Mouse (Mus musculus) induced T-regulatory cell, adult 2 months (primary cell): ENCODE measurements around the gene Rbl2.

Experiments used
- DNase-seq: peaks from one replicate; pipeline ENCODE4 v3.0.0-alpha.2; 2012; ENCODE audit warnings: low read depth

The Rbl2 gene

DNA sequence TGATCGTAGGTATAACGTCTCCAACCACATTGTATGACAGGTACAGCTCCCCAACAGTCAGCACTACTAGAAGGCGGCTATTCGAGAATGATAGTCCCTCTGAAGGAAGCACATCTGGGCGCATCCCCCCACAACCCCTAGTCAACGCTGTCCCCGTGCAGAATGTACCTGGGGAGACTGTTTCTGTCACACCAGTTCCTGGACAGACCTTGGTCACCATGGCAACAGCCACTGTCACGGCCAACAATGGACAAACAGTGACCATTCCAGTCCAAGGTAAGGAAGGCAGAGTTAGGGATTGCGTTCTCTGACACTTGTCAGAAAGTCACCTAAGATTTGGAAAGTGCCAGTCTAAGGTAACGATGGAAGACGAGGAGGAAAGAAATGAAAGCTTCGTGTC, 36.4 kb downstream of the Rbl2 start:
- DNase-seq, result no peak

DNA sequence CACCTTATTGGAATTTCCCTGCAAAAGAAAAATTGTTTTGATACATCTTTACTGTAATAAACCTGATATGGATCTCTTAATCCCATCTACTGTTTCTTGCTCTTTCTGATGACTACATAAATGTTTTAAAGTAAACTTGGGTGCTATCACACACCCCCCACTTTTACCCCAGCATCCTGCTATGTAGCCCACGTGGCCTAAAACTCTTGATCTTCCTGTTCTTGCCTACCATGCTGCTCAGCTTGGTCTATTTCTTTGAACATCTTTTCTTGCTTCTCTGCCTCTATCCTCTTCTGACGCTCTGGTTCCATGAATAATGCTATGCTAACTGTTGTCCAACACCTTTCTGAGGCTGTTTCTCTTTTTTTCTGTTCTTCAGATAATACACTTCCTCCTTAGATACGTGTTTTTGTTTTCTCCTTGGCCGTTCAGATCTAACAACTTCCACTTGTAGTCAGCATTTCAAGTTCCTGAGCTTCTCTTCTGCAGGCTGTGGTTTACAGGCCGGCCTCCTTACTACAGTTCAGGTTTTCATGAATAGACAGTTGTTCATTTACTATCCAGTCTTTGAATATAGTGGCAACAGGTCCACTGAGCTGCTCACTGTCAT, 42.1 kb downstream of the Rbl2 start:
- no peak for DNase-seq

DNA sequence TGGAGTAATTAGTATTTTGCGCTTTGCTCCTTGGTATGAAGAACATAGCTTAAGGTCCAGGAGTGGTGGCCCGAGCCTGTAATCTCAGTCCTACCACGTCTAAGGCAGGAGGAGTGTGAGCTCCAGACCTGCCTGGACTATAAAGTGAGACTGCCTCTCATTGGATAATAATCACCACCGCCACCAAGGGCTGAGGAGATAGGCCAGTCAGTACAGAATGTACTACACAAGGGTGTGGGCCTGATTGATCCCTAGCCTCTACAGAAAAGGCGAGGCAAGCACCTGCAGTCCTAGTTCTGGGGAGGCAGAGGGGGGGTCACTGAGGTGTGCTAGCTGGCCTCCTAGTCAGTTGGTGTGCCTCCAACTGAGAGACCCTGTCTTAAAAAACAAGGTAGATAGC, 44.6 kb downstream of the Rbl2 start:
- DNase-seq, result no peak

DNA sequence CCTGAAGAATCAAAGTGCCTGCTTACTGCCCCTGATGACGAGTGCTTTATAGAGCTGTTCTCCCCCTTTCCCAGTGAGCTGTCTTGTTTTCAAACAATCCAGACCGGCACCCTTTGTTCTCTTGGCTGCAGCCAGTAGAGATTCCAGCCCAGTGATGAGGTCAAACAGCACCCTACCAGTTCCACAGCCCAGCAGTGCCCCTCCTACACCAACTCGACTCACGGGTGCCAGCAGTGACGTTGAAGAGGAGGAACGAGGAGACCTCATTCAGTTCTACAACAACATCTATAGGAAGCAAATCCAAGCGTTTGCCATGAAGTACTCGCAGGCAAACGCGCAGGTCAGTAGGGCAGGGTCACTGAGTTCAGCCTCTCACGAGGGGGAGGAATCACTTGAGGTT, 45.1 kb downstream of the Rbl2 start:
- no peak for DNase-seq

DNA sequence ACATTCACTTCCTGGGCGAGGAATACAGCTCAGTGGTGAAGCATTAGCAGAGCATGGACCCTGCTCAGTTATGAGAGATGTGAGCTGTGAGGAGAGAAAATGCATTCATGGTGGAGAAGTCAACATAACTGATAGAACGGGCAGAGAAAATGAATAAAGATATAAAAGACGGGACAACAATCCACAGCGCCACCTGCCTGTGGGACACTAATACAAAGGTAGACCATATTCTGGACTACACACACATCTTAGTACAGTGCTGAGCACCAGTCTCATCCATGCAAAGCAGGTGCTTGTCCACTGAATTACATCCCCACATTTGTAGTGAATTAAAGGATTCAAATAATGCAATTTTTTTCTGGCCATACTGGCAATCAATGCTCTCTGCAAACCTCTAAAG, 47.7 kb downstream of the Rbl2 start:
- DNase-seq, result peak; percentile 36

DNA sequence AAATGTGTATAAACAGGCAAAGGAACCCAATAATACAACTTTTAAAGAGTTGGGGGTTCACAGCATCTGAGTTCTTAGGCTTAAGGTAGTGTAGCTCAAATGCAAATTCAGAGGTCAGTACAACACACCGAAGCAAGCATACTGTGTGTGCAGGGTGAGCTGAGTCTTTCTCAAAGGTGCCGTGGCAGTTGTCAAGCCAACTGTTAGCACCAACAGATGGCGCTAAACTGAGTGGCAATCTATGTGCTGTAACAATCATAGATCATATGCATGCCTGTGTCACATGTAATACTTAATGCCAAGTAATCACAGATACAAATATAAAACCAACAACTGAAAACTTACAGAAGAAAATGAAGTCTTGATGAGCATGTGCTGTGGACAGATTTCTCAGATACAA, 48.3 kb downstream of the Rbl2 start:
- DNase-seq, result peak; percentile 57

DNA sequence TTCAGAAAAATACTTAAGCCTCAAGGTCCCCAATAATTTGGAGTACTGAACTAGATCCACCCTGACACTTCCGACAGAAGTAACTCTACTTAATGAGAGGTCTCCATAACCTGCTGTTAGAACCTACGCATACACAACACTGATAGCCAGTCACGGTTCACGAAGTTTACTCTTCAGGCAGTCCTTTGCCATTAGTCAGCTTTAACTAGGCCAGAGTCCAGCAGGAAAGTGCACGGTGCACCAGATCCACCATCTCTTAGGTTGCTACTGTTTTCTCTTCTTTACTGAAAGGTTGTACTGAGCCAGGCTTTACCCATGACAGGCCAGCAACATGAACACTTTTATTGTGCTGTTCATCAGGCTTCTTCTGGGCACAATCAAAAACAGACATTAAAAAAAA, 54.5 kb downstream of the Rbl2 start:
- no peak for DNase-seq

DNA sequence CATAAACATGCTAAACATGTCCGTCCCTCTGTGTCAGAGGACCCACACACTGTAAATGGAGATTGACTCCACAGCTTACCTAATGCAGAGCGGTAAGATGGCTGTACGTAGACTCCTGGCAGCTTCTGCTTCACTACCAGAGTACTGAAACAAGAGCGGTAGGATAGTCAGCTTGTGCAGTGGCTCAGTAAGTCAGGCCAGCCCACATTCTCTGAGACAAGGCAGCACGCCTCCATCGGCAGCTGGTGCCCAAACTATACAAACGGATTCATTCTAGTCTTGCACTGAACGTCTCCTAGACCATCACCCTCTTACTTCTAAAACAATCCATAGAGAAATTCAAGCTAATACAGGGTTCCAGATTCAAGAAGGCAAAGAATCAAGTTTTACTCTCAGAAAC, 56.9 kb downstream of the Rbl2 start:
- no peak for DNase-seq

DNA sequence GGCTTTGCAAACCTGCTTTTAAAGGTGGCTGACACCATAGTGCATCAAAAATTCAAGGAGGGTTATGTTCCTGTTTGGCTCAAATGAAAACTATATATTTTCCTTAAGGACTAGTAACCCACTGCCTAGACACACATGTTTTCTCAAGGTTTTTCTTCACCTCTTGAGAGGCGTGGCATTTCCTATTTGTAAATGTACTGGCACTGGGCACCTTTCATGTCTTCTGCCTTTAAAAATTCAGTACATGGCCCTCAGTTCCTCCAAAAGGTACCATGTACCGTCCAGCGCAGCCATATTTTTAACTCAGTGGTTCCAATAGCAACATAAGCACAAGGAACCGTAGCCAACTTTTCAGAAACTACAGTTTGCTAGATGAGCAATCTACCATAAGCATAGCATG, 62.9 kb downstream of the Rbl2 start:
- DNase-seq, result no peak

DNA sequence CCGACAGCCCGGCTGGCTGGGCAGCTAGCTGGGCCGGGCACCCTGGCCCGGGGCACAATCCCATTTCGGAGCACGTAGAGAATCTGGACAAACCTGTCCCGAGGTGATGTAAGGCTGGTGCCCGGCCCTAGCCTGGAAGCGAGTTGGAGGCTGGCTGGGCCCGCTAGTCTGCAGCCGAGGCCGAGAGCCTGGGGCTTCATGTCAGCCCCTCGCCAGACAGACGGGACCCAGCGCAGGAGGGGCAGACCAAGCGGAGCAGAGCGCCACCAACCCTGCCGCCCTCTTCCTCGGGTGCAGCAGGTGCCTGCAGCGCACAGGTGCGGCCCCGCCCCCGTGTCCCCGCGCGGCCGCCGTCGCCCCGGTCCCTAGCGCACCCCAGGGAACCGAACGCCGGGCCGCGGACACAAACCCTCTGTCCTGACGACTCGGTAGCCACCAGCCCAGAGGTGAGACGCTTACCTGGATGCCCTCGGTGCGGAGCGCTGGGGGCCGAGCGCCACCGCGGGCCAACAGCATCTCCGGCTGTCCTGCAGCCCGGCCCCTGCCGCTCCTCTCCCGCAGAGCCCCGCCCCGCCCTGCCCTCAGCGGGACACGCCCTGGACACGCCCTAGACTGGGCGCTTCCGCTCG, 63.7 kb downstream of the Rbl2 start:
- DNase-seq, result no peak

DNA sequence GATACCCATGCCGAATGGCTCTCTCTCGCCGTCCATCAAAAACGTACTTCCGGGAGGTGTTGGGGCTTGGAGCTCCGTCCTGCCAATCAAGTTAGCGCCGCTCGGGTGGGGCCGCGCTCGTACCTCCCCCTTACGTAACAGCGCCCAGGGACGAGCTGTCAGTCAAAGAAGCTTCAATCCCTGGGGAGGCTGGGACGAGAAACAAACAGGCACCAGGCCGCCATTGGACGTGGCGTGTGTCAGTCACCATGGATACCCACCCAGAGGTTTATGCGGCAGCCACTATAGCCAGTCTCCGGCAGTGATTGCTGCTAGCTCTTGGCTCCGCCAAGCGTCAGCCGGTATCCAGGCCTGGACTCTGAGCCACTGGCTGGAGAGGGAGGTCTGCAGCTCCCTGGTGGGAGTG, 64.2 kb downstream of the Rbl2 start:
- peak; percentile 99 for DNase-seq

DNA sequence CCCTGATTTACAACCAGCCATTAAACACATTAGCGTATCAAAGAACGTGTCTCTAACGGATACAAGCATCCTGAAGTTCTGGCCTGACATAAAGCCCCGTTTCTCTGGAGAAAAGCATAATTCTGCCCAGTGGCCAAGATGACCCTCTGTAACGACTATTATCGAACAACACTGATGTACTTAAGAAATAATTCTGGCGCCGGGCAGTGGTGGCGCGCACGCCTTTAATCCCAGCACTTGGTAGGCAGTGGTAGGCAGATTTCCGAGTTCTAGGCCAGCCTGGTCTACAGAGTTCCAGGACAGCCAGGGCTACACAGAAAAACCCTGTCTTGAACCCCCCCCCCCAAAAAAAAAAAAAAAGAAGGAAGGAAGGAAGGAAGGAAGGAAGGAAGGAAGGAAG, 64.8 kb downstream of the Rbl2 start:
- DNase-seq, result no peak

DNA sequence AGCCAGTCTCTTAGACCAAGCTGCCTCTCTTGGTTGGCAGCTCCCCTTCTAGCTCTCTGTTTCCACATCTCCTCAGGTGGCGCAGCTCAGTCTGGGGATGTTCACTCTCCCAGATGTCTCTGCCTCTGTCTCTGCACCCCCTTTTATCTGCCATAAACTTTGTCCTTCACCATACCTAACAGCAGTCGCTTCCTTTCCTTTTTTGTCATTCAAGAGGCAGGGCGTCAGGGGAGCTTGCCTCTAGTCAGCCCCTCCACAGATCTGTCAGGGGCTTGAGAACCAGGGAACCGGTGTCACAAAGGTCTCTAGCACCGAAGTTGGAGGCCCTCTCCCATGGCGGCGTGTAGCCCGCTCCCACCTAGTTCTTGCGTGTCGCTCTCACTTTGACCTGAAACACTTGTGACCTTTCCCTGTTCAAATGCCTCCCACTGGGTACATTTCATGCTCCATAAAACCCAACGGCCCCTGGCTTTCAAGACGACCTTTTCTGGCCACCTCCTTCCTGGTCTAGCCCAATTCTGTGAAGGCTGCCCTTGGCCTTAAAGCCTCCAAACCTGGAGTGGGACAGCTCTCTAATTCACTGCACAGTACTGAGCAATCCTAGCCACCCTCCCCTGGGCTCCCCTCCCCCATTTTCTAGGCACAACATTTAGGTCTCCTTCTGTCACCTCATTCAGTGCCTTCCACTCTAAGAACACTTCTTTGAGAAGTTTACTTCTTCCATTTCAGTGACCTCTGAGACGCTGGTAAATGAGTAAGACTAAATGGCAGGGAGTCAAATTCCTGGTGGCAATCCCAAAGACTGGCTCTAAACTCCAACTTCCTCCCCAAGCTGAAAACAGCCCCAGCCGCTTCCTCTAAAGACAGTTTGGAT, 65.7 kb downstream of the Rbl2 start:
- no peak for DNase-seq

DNA sequence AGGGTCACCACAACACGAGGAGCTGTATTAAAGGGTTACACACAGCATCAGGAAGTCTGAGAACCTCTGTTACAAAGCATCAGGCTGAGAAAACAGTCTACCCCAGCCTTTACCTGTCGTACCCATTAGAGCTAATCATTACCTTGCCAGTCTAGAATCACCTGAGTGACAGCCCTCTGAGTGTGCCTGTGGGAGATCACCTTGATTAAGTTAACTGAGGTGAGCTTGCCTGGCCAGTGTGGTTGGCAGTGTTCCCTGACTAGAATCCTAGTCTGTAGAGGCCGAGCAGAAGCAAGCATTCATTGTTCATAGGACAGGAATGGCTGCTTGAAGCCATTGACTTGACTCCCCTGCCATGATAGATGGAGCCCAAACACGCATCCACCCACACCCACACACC, 71.0 kb downstream of the Rbl2 start:
- no peak for DNase-seq

DNA sequence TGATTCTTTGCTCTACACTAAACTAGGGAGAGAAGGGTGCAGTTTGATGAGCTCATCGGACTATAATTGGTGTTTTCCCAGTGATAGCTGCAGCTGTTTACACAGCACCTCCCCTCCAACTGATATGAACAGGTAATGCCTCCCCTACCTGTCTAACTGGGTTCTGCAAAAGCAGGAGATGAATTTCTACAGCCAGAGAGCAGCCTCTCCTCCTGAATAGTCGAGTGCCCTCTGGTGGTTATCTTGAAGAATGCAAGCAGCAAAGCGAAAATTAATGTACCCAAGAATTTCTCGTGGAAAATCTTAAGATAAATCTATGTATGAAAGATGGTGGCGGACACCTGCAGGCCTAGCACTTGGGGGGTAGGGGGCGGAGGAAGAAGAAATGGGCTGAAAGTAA, 77.9 kb downstream of the Rbl2 start:
- peak; percentile 78 for DNase-seq

DNA sequence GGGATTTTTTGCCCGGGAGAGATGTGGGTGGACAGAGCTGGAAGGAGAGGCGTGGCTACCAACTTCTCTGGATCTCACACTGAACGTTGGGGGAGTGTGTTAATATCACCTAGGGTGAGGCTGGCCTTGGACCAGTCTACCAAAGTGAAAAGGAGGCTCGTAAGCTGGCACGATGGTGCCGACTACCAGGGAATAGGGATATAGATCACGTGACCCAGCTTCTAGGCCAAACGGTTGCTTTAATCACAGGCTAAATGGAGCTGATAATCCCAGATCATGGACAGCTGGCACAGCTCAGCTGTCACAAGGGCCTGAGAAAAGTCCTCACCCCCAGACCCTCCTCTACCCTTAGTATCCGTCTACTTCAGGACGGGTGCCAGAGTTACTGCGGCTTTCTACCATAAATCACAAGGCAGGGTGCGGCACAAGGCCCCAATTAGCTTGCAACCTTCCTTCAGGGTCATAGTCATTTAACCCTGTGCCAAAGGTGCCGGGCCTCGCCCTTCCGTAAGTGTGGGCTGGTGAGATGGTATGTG, 78.9 kb downstream of the Rbl2 start:
- no peak for DNase-seq

DNA sequence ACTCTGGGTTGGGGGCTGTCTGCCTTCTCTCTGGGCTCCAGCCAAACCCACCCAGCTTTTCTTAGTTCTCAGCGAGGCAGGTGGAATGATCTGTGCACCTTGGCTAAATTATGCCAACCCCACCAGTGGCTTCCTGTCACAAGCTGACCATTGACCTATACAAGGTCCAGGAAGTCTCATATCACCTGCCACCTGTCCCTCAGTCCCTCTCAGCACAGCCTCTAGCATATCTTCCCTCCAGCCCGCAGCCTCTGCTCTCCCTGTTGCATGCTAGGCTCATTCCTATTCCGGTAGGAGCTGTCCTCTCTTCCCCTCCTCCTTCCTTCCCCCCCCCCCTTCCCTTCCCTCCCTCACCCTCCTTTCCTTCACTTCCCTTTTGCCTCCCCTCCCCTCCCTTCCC, 79.4 kb downstream of the Rbl2 start:
- no peak for DNase-seq

DNA sequence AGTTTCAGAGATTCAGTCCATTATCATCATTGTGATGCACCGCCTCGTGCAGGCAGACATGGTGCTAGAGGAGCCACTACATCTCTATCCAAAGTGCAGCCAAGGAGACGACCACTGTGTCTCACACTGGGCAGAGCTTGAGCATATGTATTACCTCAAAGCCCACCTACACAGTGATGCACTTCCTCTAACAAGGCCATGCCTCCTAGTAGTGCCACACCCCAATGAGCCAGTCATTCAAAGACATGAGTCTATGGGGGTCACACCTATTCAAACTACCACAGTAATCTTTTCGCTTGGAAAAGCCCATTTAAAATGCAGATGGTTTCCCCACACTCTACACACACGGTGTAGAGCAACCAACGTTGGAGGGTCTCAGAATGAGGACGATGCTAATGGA, 81.7 kb downstream of the Rbl2 start:
- DNase-seq, result no peak

DNA sequence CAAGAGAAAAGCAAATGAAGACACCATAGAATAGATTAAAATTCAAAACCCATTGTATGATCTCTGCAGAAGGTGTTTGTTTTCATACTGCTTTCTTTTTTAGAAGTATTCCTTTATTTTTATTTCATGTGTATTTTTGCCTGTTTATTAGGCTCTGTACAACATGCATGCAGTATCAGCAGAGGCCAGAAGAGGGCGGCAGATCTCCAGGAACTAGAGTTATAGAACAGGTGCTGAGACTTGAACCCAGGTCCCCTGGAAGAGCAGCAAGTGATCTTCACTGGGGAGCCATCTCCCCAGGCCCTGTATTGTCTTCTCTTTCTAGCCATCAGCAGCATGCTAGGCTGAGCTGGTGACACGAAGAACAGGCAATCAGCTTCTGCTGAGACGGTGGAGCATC, 84.0 kb downstream of the Rbl2 start:
- DNase-seq, result peak; percentile 33

DNA sequence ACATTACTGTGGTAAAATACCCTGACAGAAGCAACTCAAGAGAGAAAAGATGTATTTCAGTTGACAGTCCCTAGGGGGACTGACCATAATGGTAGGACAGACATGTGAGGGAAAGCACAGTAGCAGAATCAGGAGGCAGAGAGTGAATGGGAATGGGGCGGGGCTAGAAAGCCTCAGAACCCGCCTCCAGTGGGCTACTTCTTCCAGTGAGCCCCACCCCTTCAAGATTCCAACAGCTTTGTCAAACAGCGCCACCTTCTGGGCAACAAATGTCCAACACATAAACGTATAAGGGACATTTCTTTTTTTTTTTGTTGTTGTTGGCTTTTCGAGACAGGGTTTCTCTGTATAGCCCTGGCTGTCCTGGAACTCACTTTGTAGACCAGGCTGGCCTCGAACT, 84.7 kb downstream of the Rbl2 start:
- DNase-seq, result peak; percentile 62

DNA sequence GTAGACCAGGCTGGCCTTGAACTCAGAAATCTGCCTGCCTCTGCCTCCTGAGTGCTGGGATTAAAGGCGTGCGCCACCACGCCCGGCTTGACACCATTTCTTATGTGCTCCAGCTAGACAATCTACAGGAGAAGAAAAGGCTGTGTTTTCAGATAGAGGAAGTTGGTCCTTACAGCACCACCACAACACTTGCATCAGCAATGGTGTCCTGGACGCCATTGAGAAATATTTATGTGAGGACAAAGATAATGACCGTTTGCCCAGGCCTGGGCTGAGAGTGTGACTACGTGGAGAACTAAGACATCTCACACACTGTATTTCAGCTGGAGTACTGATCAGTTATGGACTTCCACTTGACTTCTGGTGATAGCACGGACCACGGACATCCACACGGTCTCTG, 88.8 kb downstream of the Rbl2 start:
- DNase-seq, result no peak

DNA sequence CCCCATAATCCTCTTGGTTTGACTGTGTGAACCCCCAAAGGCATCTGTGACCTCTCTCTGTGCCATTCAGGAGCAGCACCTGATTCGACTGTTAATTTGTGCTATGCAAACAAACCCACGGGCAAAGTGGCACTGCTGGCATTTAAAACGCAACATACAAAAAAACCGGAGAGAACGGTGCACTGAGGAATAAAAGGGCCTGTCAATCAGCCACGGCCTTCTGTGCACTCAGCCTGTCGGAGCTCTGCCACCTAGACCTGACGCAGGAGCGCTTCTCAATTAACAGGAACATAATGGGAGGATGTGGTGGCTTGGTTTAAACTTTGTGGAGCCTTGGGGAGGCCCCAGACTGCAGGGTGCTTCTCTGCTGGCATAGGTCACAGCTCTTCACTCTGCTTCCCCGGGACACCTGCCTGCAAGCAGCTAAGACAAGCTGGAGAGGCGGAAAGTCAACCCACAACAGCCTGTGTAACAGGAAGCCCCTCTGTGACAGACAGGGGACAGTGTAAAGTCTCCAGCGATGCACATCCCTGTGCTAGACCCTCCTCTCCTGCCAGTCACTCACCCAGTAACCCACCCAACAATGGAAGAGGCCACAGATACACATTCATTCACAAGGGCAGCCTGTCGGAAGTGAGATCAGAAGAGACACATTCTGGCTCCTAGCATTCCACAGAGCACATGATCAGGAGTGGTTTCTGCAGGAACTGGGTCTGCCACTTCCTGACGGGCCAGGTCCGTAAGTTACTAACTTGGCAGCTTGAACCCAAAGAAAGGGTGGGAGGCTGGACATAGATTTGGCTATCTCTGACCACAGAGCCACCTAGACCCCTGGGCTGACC, 90.3 kb downstream of the Rbl2 start:
- DNase-seq, result peak; percentile 45
